Mouse (Mus musculus) hindbrain, embryonic 15.5 days (tissue): ENCODE data around the gene Ahnak2. TPM values are rescaled to one million over a fixed set of nuclear protein-coding genes. Genes with fewer than 3 reads are reported as not detected.

Experiments used
- ATAC-seq: fragments of 200-750 bp; cut with Nextera tagmentation; 2 replicates; pipeline ENCODE4 v1.8.0; 2017; ENCODE audit warnings: low read depth, moderate number of reproducible peaks, moderate TSS enrichment; ENCODE audit not compliant: low FRiP score
- H3K27ac ChIP-seq: fragments of 300-500 bp; sonication (generic); replicated peaks from 2 replicates; pipeline ENCODE4 v1.5.1; 2015; ENCODE audit warnings: mild to moderate bottlenecking, inconsistent platforms
- H3K27me3 ChIP-seq: fragments of 300-500 bp; sonication (generic); 2 replicates; pipeline ENCODE4 v1.6.1; 2015; ENCODE audit warnings: control low read depth, inconsistent platforms
- H3K36me3 ChIP-seq: fragments of 300-500 bp; sonication (generic); 2 replicates; pipeline ENCODE4 v1.6.1; 2015; ENCODE audit warnings: control low read depth, inconsistent platforms
- H3K4me1 ChIP-seq: fragments of 300-500 bp; sonication (generic); replicated peaks from 2 replicates; pipeline ENCODE4 v1.6.1; 2015; ENCODE audit warnings: control low read depth, inconsistent platforms
- H3K4me2 ChIP-seq: fragments of 300-500 bp; sonication (generic); 2 replicates; pipeline ENCODE4 v1.6.1; 2015; ENCODE audit warnings: moderate library complexity, mild to moderate bottlenecking, inconsistent platforms
- H3K4me3 ChIP-seq: fragments of 300-500 bp; sonication (generic); 2 replicates; pipeline ENCODE4 v1.5.1; 2015; ENCODE audit warnings: mild to moderate bottlenecking, inconsistent platforms
- H3K9ac ChIP-seq: fragments of 300-500 bp; sonication (generic); 2 replicates; pipeline ENCODE4 v1.6.1; 2015; ENCODE audit warnings: inconsistent platforms
- H3K9me3 ChIP-seq: fragments of 300-500 bp; sonication (generic); 2 replicates; pipeline ENCODE4 v1.6.1; 2016; ENCODE audit warnings: control low read depth, inconsistent platforms
- WGBS: fragments of 180-500 bp; shearing (Covaris S2); methylation state at CpG from one replicate; pipeline ENCODE4 v1.1.7; 2015; 5-methylcytosine and 5-hydroxymethylcytosine counted together
- polyA plus RNA-seq: library from polyadenylated mRNA; unstranded; fragments of >200 nt; fragmentation: Nextera tagmentation; extraction: Ambion mirVana; gene quantifications from 2 replicates; pipeline ENCODE4 v1.2.1, GENCODE M21; 2015

Ahnak2 gene
- polyA plus RNA-seq, 1 experiment from 2014 or later = 1.8 TPM

GRCm38 (mm10) chr12:112793601-112794355, 8.7 kb downstream of the Ahnak2 start:
- H3K27me3 ChIP-seq = no peaks in the 10 kb centered on the region
- peaks cover 16% of the 10 kb centered on the region for H3K4me1 ChIP-seq
- H3K9me3 ChIP-seq = no peaks in the 10 kb centered on the region
- H3K4me3 ChIP-seq = no peak overlapping the region
- ATAC-seq = no peak
- H3K36me3 ChIP-seq = no peaks in the 10 kb centered on the region
- no peak overlapping the region for H3K4me2 ChIP-seq
- WGBS = 77% methylated on average over 13 of the region's 13 CpGs
- no peak overlapping the region for H3K27ac ChIP-seq
- no peak overlapping the region for H3K9ac ChIP-seq

GRCm38 (mm10) chr12:112791026-112791425, 11.4 kb downstream of the Ahnak2 start:
- Histone ChIP-seq H3K9ac (no peak overlapping the region), H3K4me2 (no peak overlapping the region), H3K4me1 (peaks cover 6% of the 10 kb centered on the region; the same call in 1 of the 2 replicates), H3K4me3 (no peak overlapping the region), H3K36me3 (no peaks in the 10 kb centered on the region), H3K27ac (no peak overlapping the region), H3K27me3 (no peaks in the 10 kb centered on the region), H3K9me3 (no peaks in the 10 kb centered on the region)
- WGBS = 78% methylated on average over 8 of the region's 8 CpGs
- no peak for ATAC-seq

- Histone ChIP-seq H3K9ac (no peak overlapping the region), H3K4me2 (no peak overlapping the region), H3K4me3 (no peak overlapping the region), H3K9me3 (no peaks in the 10 kb centered on the region), H3K27me3 (no peaks in the 10 kb centered on the region), H3K4me1 (no peaks in the 10 kb centered on the region), H3K36me3 (no peaks in the 10 kb centered on the region), H3K27ac (no peak overlapping the region)
- no peak for ATAC-seq
- 96% methylated on average over 10 of the region's 10 CpGs for WGBS
Observed at GRCm38 (mm10) chr12:112774481-112774880, 28.0 kb downstream of the Ahnak2 start.

- WGBS = 84% methylated on average over 6 of the region's 6 CpGs
- Histone ChIP-seq H3K27me3 (no peaks in the 10 kb centered on the region), H3K4me3 (no peak overlapping the region), H3K9me3 (no peaks in the 10 kb centered on the region), H3K4me1 (no peaks in the 10 kb centered on the region), H3K4me2 (no peak overlapping the region), H3K36me3 (no peaks in the 10 kb centered on the region), H3K27ac (no peak overlapping the region), H3K9ac (no peak overlapping the region)
- no peak for ATAC-seq
Observed at GRCm38 (mm10) chr12:112774026-112774425, 28.4 kb downstream of the Ahnak2 start.

- Histone ChIP-seq H3K9me3 (no peaks in the 10 kb centered on the region), H3K4me2 (no peak overlapping the region), H3K4me3 (no peak overlapping the region), H3K27ac (no peak overlapping the region), H3K4me1 (no peaks in the 10 kb centered on the region), H3K9ac (no peak overlapping the region), H3K27me3 (no peaks in the 10 kb centered on the region), H3K36me3 (no peaks in the 10 kb centered on the region)
- WGBS = 51% methylated on average over 9 of the region's 9 CpGs
- ATAC-seq = no peak
Observed at GRCm38 (mm10) chr12:112773366-112773765, 29.1 kb downstream of the Ahnak2 start.

- 88% methylated on average over 14 of the region's 14 CpGs for WGBS
- H3K36me3 ChIP-seq = no peaks in the 10 kb centered on the region
- no peak overlapping the region for H3K9ac ChIP-seq
- H3K4me3 ChIP-seq = no peak overlapping the region
- H3K27ac ChIP-seq = no peak overlapping the region
- H3K27me3 ChIP-seq = no peaks in the 10 kb centered on the region
- H3K4me2 ChIP-seq = no peak overlapping the region
- no peak for ATAC-seq
- no peaks in the 10 kb centered on the region for H3K4me1 ChIP-seq
- H3K9me3 ChIP-seq = no peaks in the 10 kb centered on the region
Observed at GRCm38 (mm10) chr12:112772306-112772705, 30.2 kb downstream of the Ahnak2 start.

GRCm38 (mm10) chr12:112770396-112770795, 32.1 kb downstream of the Ahnak2 start:
- no peak overlapping the region for H3K9ac ChIP-seq
- ATAC-seq = no peak
- H3K27ac ChIP-seq = no peak overlapping the region
- H3K4me1 ChIP-seq = no peaks in the 10 kb centered on the region
- H3K4me2 ChIP-seq = no peak overlapping the region
- H3K4me3 ChIP-seq = no peak overlapping the region
- H3K9me3 ChIP-seq = no peaks in the 10 kb centered on the region
- no peaks in the 10 kb centered on the region for H3K36me3 ChIP-seq
- WGBS = 75% methylated on average over 4 of the region's 4 CpGs
- H3K27me3 ChIP-seq = no peaks in the 10 kb centered on the region

GRCm38 (mm10) chr12:112769751-112770150, 32.7 kb downstream of the Ahnak2 start:
- no peak overlapping the region for H3K4me3 ChIP-seq
- no peak overlapping the region for H3K27ac ChIP-seq
- no peak for ATAC-seq
- H3K36me3 ChIP-seq = no peaks in the 10 kb centered on the region
- no peak overlapping the region for H3K4me2 ChIP-seq
- no peak overlapping the region for H3K9ac ChIP-seq
- no peaks in the 10 kb centered on the region for H3K9me3 ChIP-seq
- 81% methylated on average over 2 of the region's 2 CpGs for WGBS
- H3K4me1 ChIP-seq = no peaks in the 10 kb centered on the region
- no peaks in the 10 kb centered on the region for H3K27me3 ChIP-seq

- no peak for ATAC-seq
- H3K27me3 ChIP-seq = no peaks in the 10 kb centered on the region
- H3K9ac ChIP-seq = no peak overlapping the region
- no peak overlapping the region for H3K4me3 ChIP-seq
- H3K4me1 ChIP-seq = no peaks in the 10 kb centered on the region
- no peaks in the 10 kb centered on the region for H3K9me3 ChIP-seq
- H3K27ac ChIP-seq = no peak overlapping the region
- H3K4me2 ChIP-seq = no peak overlapping the region
- H3K36me3 ChIP-seq = no peaks in the 10 kb centered on the region
- 88% methylated on average over 6 of the region's 6 CpGs for WGBS
Observed at GRCm38 (mm10) chr12:112769031-112769430, 33.4 kb downstream of the Ahnak2 start.

- Histone ChIP-seq H3K9ac (no peak overlapping the region), H3K27me3 (no peaks in the 10 kb centered on the region), H3K9me3 (no peaks in the 10 kb centered on the region), H3K4me1 (no peaks in the 10 kb centered on the region), H3K36me3 (no peaks in the 10 kb centered on the region), H3K4me3 (no peak overlapping the region), H3K4me2 (no peak overlapping the region), H3K27ac (no peak overlapping the region)
- no peak for ATAC-seq
- 86% methylated on average over 8 of the region's 8 CpGs for WGBS
Observed at GRCm38 (mm10) chr12:112768166-112768565, 34.3 kb downstream of the Ahnak2 start.

- H3K36me3 ChIP-seq = no peaks in the 10 kb centered on the region
- no peak overlapping the region for H3K4me2 ChIP-seq
- no peaks in the 10 kb centered on the region for H3K9me3 ChIP-seq
- H3K4me1 ChIP-seq = no peaks in the 10 kb centered on the region
- no peaks in the 10 kb centered on the region for H3K27me3 ChIP-seq
- WGBS = 87% methylated on average over 16 of the region's 16 CpGs
- ATAC-seq = no peak
- no peak overlapping the region for H3K4me3 ChIP-seq
- H3K9ac ChIP-seq = no peak overlapping the region
- H3K27ac ChIP-seq = no peak overlapping the region
Observed at GRCm38 (mm10) chr12:112767036-112767890, 35.2 kb downstream of the Ahnak2 start.

- H3K4me1 ChIP-seq = no peaks in the 10 kb centered on the region
- H3K9ac ChIP-seq = no peak overlapping the region
- no peak for ATAC-seq
- H3K9me3 ChIP-seq = no peaks in the 10 kb centered on the region
- H3K4me3 ChIP-seq = no peak overlapping the region
- no peaks in the 10 kb centered on the region for H3K36me3 ChIP-seq
- WGBS = 90% methylated on average over 7 of the region's 7 CpGs
- no peak overlapping the region for H3K4me2 ChIP-seq
- H3K27me3 ChIP-seq = no peaks in the 10 kb centered on the region
- no peak overlapping the region for H3K27ac ChIP-seq
Observed at GRCm38 (mm10) chr12:112766586-112766985, 35.9 kb downstream of the Ahnak2 start.
